Mouse (Mus musculus) CH12.LX (cell line): Measurements from ENCODE around the gene Adcy10. TPM values are rescaled to one million over a fixed set of nuclear protein-coding genes. Genes with fewer than 3 reads are reported as not detected.

Experiments used
- DNase-seq: peaks from one replicate; pipeline ENCODE4 v3.0.0-alpha.2; 2013; ENCODE audit errors: extremely low read depth
- H3K27ac ChIP-seq: 2 replicates; pipeline ENCODE4 v1.5.1; 2012; ENCODE audit warnings: low read depth, mild to moderate bottlenecking, control low read depth, moderate library complexity; ENCODE audit not compliant: insufficient read depth
- H3K27me3 ChIP-seq: replicated peaks from 2 replicates; pipeline ENCODE3; 2012; ENCODE audit warnings: inconsistent platforms
- H3K36me3 ChIP-seq, 2 experiments: replicated peaks in 1 of 2; 2 replicates each; pipeline versions ENCODE3 to v1.6.1; 2012; ENCODE audit warnings: inconsistent platforms in 1 of 2, low read length in 1 of 2, mild to moderate bottlenecking in 1 of 2, mixed read lengths in 1 of 2, moderate library complexity in 1 of 2; ENCODE audit not compliant: control insufficient read depth in 1 of 2, insufficient read depth in 1 of 2
- H3K4me1 ChIP-seq, 2 experiments: 2 replicates each; pipeline ENCODE4 v1.6.1; 2012; ENCODE audit warnings: inconsistent platforms in 1 of 2, moderate library complexity in 1 of 2; ENCODE audit not compliant: insufficient read depth in 2 of 2, control insufficient read depth in 1 of 2
- H3K4me2 ChIP-seq: 2 replicates; pipeline ENCODE4 v1.6.1; 2012; ENCODE audit warnings: low read depth, mild to moderate bottlenecking, control low read depth; ENCODE audit not compliant: poor library complexity, insufficient read depth, severe bottlenecking
- H3K4me3 ChIP-seq, 3 experiments: fragments of 150-350 bp in 1 of 3; sonication (generic) in 1 of 3; replicated peaks in 1 of 3; 2 replicates each; pipeline versions ENCODE3 to v1.5.1; 2011 to 2012; ENCODE audit warnings: low read depth in 2 of 3, low read length in 2 of 3, mild to moderate bottlenecking in 2 of 3, moderate library complexity in 2 of 3, control low read depth in 1 of 3, improper control_type of control experiment in 1 of 3, inconsistent platforms in 1 of 3, mixed read lengths in 1 of 3; ENCODE audit not compliant: poor library complexity in 1 of 3
- H3K79me2 ChIP-seq: replicated peaks from 2 replicates; pipeline ENCODE4 v1.6.1; 2012; ENCODE audit warnings: mild to moderate bottlenecking, moderate library complexity; ENCODE audit not compliant: control insufficient read depth, poor library complexity, insufficient read depth, severe bottlenecking; ENCODE audit errors: extremely low read depth
- H3K9ac ChIP-seq: 2 replicates; pipeline ENCODE4 v1.6.1; 2012; ENCODE audit warnings: low read depth, mild to moderate bottlenecking, control low read depth, moderate library complexity; ENCODE audit not compliant: insufficient read depth
- H3K9me3 ChIP-seq: replicated peaks from 2 replicates; pipeline ENCODE3; 2012; ENCODE audit warnings: low read length, inconsistent platforms, mixed read lengths
- CHD2 ChIP-seq: IDR thresholded peaks from 2 replicates; pipeline ENCODE4 v1.6.1; 2011; ENCODE audit warnings: low read length, improper control_type of control experiment
- ELF1 ChIP-seq: IDR thresholded peaks from 2 replicates; pipeline ENCODE4 v1.6.1; 2014; ENCODE audit warnings: low read depth, mild to moderate bottlenecking, inconsistent platforms, low read length, improper control_type of control experiment
- ETS1 ChIP-seq: conservative IDR thresholded peaks from 2 replicates; pipeline ENCODE4 v1.6.1; 2012; ENCODE audit warnings: low read depth, mild to moderate bottlenecking, inconsistent platforms, low read length, improper control_type of control experiment, moderate library complexity
- GABPA ChIP-seq: IDR thresholded peaks from 2 replicates; pipeline ENCODE4 v1.6.1; 2012; ENCODE audit warnings: low read depth, low read length, improper control_type of control experiment, inconsistent platforms; ENCODE audit not compliant: insufficient replicate concordance
- JUN ChIP-seq: IDR thresholded peaks from 2 replicates; pipeline ENCODE4 v1.6.1; 2011; ENCODE audit warnings: low read depth, mild to moderate bottlenecking, low read length, improper control_type of control experiment, moderate library complexity; ENCODE audit not compliant: insufficient read depth
- KAT2A ChIP-seq: IDR thresholded peaks from 2 replicates; pipeline ENCODE4 v1.6.1; 2012; ENCODE audit warnings: low read length, improper control_type of control experiment, inconsistent platforms; ENCODE audit not compliant: insufficient replicate concordance
- MAZ ChIP-seq: IDR thresholded peaks from 2 replicates; pipeline ENCODE4 v1.6.1; 2012; ENCODE audit warnings: low read depth, mild to moderate bottlenecking, inconsistent platforms, low read length, improper control_type of control experiment, moderate library complexity
- MYC ChIP-seq: IDR thresholded peaks from 2 replicates; pipeline ENCODE4 v1.6.1; 2011; ENCODE audit warnings: low read depth, mild to moderate bottlenecking, improper control_type of control experiment, low read length
- PAX5 ChIP-seq: IDR thresholded peaks from 2 replicates; pipeline ENCODE4 v1.6.1; 2012; ENCODE audit warnings: low read length, inconsistent platforms, mixed read lengths
- POLR2AphosphoS2 ChIP-seq: IDR thresholded peaks from 2 replicates; pipeline ENCODE4 v1.6.1; 2011; ENCODE audit warnings: low read depth, low read length, improper control_type of control experiment
- RCOR1 ChIP-seq: conservative IDR thresholded peaks from 2 replicates; pipeline ENCODE4 v1.6.1; 2012; ENCODE audit warnings: low read depth, mild to moderate bottlenecking, inconsistent platforms, low read length, improper control_type of control experiment
- SIN3A ChIP-seq: IDR thresholded peaks from 2 replicates; pipeline ENCODE4 v1.6.1; 2012; ENCODE audit warnings: low read length, improper control_type of control experiment, inconsistent platforms
- UBTF ChIP-seq: IDR thresholded peaks from 2 replicates; pipeline ENCODE4 v1.6.1; 2012; ENCODE audit warnings: low read depth, mild to moderate bottlenecking, inconsistent platforms, low read length, improper control_type of control experiment, moderate library complexity
- ZKSCAN1 ChIP-seq: IDR thresholded peaks from 2 replicates; pipeline ENCODE4 v1.6.1; 2012; ENCODE audit warnings: low read depth, inconsistent platforms, low read length, improper control_type of control experiment, borderline replicate concordance
- ZMIZ1 ChIP-seq: IDR thresholded peaks from 2 replicates; pipeline ENCODE4 v1.6.1; 2012; ENCODE audit warnings: low read depth, mild to moderate bottlenecking, inconsistent platforms, low read length, improper control_type of control experiment
- dilution Hi-C: fragments of 300-500 bp; cut with MboI; formaldehyde crosslinking; loops from 2 replicates; pipeline ENCODE4 v1.14.3; 2020; ENCODE audit warnings: low sequenced_read_pairs; ENCODE audit not compliant: extremely low pct_unique_long_range_greater_than_20kb, extremely low pct_ligation_motif_present
- in situ Hi-C: fragments of 300-500 bp; cut with MboI; formaldehyde crosslinking; loops from 3 replicates; pipeline ENCODE4 v1.14.3; 2019; ENCODE audit warnings: low sequenced_read_pairs, low pct_ligation_motif_present, low pct_unique_long_range_greater_than_20kb, mixed read lengths
- polyA plus RNA-seq: library from polyadenylated mRNA; unstranded; fragments of >175 nt; gene quantifications from 2 replicates; pipeline ENCODE4 v1.2.1, GENCODE M21; 2012; ENCODE audit warnings: low read depth; ENCODE audit not compliant: insufficient read length
- total RNA-seq, 2 experiments: library from RNA; depleted of rRNA; stranded (reverse); fragments of 300-350 nt in 1 of 2; fragments of >200 nt in 1 of 2; gene quantifications; 2 replicates each; pipeline ENCODE4 v1.2.3; 2012 to 2014

The Adcy10 gene
- total and polyA plus RNA-seq, 3 experiments: 0.13 TPM; not detected in 2

- TF ChIP-seq KAT2A (no peak), RCOR1 (no peak), ETS1 (no peak), POLR2AphosphoS2 (no peak), MYC (no peak)
- H3K36me3 ChIP-seq: peaks cover 0 to 26% of the 10 kb centered on the region in 2 experiments
- H3K9ac ChIP-seq: no peak overlapping the region
- in situ Hi-C loops (no loop called here), dilution Hi-C loops (no loop called here)
- H3K9me3 ChIP-seq: no peaks in the 10 kb centered on the region
- no peaks in the 10 kb centered on the region for H3K27me3 ChIP-seq
- H3K4me2 ChIP-seq: no peak overlapping the region
- no peak overlapping the region for H3K27ac ChIP-seq
- DNase-seq: no peak
- H3K4me1 ChIP-seq: peaks cover 7 to 58% of the 10 kb centered on the region in 2 experiments
- H3K4me3 ChIP-seq: no peak overlapping the region
- H3K79me2 ChIP-seq: no peaks in the 10 kb centered on the region
Observed at GRCm38 (mm10) chr1:165604203-165604602, 119.2 kb downstream of the Adcy10 start.

- Histone ChIP-seq H3K4me2 (no peak overlapping the region), H3K4me1 (peaks cover 10 to 67% of the 10 kb centered on the region in 2 experiments), H3K9ac (no peak overlapping the region), H3K27me3 (no peaks in the 10 kb centered on the region), H3K4me3 (no peak overlapping the region), H3K27ac (no peak overlapping the region), H3K36me3 (peaks cover 0 to 26% of the 10 kb centered on the region in 2 experiments), H3K9me3 (no peaks in the 10 kb centered on the region), H3K79me2 (no peaks in the 10 kb centered on the region)
- dilution Hi-C loops (no loop called here), in situ Hi-C loops (no loop called here)
- DNase-seq: no peak
- TF ChIP-seq ZKSCAN1 (no peak), UBTF (no peak), MAZ (no peak), GABPA (no peak), JUN (no peak), POLR2AphosphoS2 (no peak), ZMIZ1 (no peak), ELF1 (no peak), CHD2 (no peak), ETS1 (no peak), PAX5 (no peak)
Observed at GRCm38 (mm10) chr1:165605108-165605507, 120.1 kb downstream of the Adcy10 start.

- Histone ChIP-seq H3K4me1 (peaks cover 10 to 73% of the 10 kb centered on the region in 2 experiments), H3K4me2 (peak overlapping the region; percentile 40), H3K27me3 (no peaks in the 10 kb centered on the region), H3K27ac (no peak overlapping the region), H3K36me3 (peaks cover 0 to 26% of the 10 kb centered on the region in 2 experiments), H3K9me3 (no peaks in the 10 kb centered on the region), H3K9ac (no peak overlapping the region), H3K4me3 (no peak overlapping the region), H3K79me2 (no peaks in the 10 kb centered on the region)
- dilution Hi-C loops: no loop called here
- in situ Hi-C loops: no loop called here
- TF ChIP-seq SIN3A: no peak
- peak; percentile 18; the same call in 1 of the 2 replicates for TF ChIP-seq ETS1
- peak; percentile 45 for DNase-seq
Observed at GRCm38 (mm10) chr1:165605774-165606173, 120.8 kb downstream of the Adcy10 start.
